Mouse (Mus musculus) lung, postnatal 25 days (tissue): Measurements from ENCODE around the gene Isl2.

Experiments used
- DNase-seq: peaks from one replicate; pipeline ENCODE4 v3.0.0; 2022; ENCODE audit warnings: low spot score

Gene Isl2

GRCm38 (mm10) chr9:55546176-55547010 is 7.9 kb downstream of the Isl2 start:
- no peak for DNase-seq

DNA sequence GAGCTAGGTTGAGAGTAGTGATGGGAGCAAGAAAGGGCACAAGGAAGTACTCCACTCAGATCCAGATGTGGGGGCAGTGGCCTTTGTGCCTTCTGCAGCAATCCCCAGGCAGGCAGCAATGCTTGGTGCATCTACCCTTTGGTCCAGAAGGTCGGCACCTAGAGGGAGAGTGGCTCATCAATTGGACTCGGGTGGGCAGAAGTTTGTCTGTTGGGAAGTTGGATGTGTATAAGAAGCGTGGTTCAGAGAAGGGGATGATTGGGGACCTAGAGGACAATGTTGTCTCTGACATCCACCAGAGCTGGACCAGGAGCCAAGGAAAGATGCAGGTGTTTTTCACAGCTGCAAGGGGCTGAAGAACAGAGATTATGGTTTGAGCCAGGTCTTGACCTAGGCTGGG is 10.4 kb downstream of the Isl2 start:
- DNase-seq = no peak

- no peak for DNase-seq
These were observed 10.9 kb downstream of the Isl2 start for GRCm38 (mm10) chr9:55549302-55549890.

GRCm38 (mm10) chr9:55554986-55555385 is 16.5 kb downstream of the Isl2 start:
- DNase-seq = no peak

DNA sequence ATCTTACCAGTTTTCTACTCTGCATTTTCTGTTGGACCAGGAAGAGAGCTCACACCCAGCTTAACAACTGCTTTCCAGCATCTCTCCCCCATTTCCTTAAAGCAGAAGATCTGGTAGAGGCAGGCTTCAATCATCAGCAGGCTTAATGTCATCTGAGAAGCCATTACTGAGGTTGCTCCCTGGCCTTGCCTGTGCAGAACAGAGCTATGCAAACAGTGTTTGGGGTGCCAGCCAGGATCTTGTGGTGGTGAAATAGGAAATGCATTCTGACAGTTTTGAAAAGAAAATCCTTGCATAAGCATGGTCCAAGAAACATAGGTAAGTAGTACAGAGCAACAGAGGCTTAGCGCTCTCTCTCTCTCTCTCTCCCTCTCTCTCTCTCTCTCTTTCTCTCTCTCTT is 22.5 kb downstream of the Isl2 start:
- no peak for DNase-seq

DNA sequence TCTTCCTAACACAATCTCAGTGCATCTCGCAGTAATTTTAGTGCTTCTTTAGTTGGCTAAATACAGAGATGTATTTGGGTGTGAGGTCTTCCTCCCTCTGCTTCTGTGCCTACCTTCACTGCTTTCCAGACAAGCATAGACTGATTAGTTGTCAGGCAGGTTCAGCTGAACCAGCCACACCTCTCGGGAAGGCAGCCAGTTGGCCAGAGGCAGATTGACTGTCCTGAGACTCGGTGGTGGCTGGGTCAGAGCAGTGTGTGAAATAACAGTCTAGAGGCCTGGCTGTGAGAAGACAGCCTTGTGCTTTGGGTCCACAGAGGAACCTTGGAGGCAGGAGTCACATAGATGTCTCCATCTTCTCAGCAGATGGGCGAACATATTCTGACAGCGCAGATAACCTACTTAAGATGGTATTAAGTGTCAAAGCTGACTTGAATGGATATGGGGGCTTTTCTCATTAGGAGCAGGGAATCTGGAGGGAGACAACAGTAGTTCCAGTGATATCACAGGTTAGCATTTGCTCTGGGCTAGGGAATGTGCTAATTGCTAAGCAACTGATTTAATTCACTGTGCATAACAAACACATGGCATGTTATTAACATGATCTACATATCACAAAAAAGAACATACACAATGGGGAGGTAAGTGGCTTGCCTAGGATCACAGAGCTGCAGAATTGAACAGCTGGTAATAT is 30.1 kb downstream of the Isl2 start:
- DNase-seq = peak; percentile 12

- no peak for DNase-seq
These were observed 32.6 kb downstream of the Isl2 start for GRCm38 (mm10) chr9:55571071-55571470.

- DNase-seq = no peak
These were observed 38.1 kb downstream of the Isl2 start for GRCm38 (mm10) chr9:55576571-55576970.

GRCm38 (mm10) chr9:55581414-55581813 is 42.9 kb downstream of the Isl2 start:
- no peak for DNase-seq

DNA sequence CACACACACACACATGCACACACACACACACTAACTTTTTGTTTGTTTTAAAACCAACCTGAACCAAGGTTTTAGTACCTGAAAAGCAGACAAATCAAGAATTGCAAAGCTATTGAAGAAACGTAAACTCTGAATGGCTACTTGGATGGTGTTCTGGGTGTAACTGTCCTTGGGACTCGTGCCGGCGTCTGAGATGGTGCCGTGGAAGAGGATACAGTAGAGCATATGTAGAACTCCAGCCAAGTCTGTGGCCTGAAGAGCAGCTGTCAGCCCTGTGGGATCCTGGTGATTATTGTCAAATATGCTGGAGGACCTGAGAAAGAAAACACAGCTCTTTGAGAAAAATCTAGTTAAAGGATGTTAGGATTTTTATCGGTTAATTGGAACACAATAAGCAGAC is 47.7 kb downstream of the Isl2 start:
- DNase-seq = no peak
